Mouse (Mus musculus): Measurements from ENCODE around the gene Snap25. TPM values are rescaled to one million over a fixed set of nuclear protein-coding genes. Genes with fewer than 3 reads are reported as not detected.

The Snap25 gene
- total RNA-seq (2021), result under 1 TPM in 1 of 2 experiments, not detected in 1; 0.31 TPM
- long read RNA-seq, experiment 1, result 0 reads
- long read RNA-seq, experiment 2, result 0 reads

GRCm38 (mm10) chr2:136713299-136713758 lies at the start of gene Snap25:
TSS of gene Snap25 (plus strand) at chr2:136713453.
- intact Hi-C loops (cut with DNase I; ENCODE audit: low total_unique reads), result no loop called here
- no peak for DNase-seq

GRCm38 (mm10) chr2:136666951-136667350 lies 46.3 kb upstream of the Snap25 start:
- intact Hi-C loops (cut with DNase I; ENCODE audit: low total_unique reads), result no loop called here
- DNase-seq, result no peak

- intact Hi-C loops (cut with DNase I; ENCODE audit: low total_unique reads), result no loop called here
- peak; percentile 13 for DNase-seq
Observed at GRCm38 (mm10) chr2:136669183-136669582, 44.1 kb upstream of the Snap25 start.

GRCm38 (mm10) chr2:136669665-136670064 lies 43.6 kb upstream of the Snap25 start:
- DNase-seq, result no peak

GRCm38 (mm10) chr2:136670539-136671271 lies 42.5 kb upstream of the Snap25 start:
- intact Hi-C loops (cut with DNase I; ENCODE audit: low total_unique reads), result no loop called here
- DNase-seq, result peak; percentile 14

More at GRCm38 (mm10) chr2:136669665-136670064, 43.6 kb upstream of the Snap25 start:
- intact Hi-C loops (cut with DNase I; ENCODE audit: low total_unique reads), result no loop called here

- DNase-seq, result no peak
- intact Hi-C loops (cut with DNase I; ENCODE audit: low total_unique reads), result no loop called here
Observed at GRCm38 (mm10) chr2:136674077-136674757, 39.0 kb upstream of the Snap25 start.

DNA sequence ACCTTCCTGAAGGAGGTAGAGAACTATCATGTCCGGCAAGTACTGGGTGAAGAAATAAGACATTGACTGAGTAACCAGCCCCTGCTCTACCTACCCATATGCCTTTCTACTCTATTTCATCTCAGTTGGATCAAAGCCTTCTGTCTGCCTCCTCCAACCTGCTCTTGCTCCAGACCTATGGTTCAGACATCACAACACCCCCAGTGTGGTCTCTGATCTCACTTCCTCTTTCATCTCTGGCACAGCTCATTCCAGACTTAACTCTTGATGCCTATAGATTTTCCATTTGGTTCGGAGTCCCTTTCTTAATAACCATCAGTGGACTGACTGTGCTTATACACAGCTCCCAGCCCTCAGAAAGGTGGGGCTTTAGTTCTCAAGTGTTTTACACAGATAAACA lies 37.1 kb upstream of the Snap25 start:
- no peak for DNase-seq
- intact Hi-C loops (cut with DNase I; ENCODE audit: low total_unique reads), result no loop called here

DNA sequence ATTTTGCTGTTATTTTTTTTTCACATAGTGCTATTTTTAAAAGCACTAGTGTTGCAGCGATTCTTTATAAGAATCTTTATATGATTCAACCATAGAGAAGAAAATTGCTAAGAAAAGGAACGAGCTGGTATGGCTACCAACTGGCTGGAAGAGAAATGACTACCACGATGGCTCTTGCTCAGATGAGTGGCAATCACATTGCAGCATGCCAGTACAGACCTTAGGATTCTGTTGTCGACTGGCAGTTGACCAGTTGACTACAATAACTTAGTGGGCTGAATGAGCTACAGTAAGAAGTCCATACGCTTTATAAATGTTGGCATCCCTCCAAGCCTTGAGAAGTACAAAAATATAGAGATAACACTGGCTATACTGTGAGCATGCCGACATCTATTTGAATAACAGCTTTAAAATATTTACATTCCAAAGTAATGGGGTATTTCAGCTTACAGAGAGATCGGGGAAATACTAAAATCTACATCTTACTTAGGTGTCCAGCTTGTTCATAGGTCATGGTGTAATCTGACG lies 36.3 kb upstream of the Snap25 start:
- no peak for DNase-seq
- intact Hi-C loops (cut with DNase I; ENCODE audit: low total_unique reads), result no loop called here

GRCm38 (mm10) chr2:136678321-136679161 lies 34.7 kb upstream of the Snap25 start:
- DNase-seq, result peak; percentile 83
- intact Hi-C loops (cut with DNase I; ENCODE audit: low total_unique reads), result no loop called here

DNA sequence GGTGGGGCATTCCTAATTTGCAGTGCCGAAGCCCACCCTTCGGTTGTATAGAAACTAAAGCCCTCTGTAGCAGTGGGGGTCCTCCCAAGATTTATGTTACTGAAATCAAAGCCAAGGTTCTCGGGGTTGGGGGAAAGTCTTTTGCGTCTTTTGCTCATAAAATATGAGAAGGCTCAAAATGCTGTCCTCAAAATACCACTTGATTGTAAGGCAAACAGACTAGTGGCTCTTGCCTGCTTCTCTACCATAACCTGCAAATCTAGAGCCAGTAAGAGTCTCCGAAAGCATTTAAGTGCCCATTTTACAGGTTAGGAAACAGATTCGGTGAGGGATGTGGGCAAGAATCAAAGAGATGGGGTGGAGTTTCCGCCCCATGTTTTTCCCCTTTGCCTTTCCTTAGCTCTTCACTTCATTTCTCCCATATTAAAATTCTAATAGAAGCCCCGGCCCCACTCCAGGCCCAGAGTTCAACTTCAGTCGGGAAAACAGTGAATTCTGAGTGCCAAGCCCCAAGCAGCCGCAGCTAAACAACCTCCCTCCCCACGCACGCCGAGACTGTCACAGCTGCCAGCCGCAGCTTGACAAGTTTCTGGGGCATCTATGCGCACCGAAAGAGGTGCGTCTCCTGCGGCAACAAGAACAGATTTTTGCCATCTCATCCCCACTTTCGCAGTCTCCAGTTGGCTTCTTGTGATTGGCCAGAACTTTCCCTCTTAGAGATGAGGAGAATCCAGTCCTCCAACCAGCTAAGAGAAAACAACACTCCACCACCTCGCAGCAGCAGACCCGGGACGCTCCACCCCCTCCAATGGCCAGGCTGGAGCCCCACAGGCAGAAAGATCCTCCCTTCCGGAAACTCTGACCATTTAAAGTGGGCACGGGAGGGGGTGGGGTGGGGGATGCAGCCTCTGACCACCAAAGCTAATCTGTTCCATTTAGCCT lies 33.7 kb upstream of the Snap25 start:
- intact Hi-C loops (cut with DNase I; ENCODE audit: low total_unique reads), result no loop called here
- peak; percentile 79 for DNase-seq

DNA sequence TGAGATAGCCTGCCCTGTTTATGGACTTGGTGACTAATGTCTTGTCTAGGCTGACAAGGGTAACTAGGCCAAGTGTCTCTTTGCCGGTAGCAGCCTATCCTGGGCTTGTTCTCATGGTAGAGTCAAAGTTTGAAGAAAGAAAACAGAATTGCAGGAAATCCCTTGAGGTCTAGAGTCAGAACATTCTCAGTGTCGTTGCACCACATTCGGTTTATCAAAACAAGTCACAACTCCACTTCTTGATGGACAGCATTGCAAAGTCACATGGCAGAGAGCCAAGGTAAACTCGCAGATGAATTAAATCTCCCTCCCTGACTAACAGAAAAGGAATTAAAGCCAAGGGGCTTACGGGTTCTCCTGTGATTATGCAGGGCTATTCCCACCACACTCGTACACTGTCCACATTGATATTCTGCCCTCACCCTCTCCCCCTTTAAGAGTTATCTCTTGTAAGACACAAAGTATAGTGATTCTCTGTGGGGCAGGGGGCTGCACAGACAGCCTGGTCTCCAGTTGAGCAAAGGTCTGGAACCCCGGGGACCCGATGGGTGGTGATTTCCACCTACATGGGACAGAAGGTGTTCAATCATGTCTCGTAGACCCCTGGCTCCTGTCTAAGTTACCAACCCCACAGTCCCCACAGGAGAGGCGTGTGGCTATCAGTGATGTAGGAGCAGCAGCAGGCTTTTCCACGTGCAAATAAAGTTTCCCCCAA lies 30.9 kb upstream of the Snap25 start:
- intact Hi-C loops (cut with DNase I; ENCODE audit: low total_unique reads), result no loop called here
- DNase-seq, result no peak

DNA sequence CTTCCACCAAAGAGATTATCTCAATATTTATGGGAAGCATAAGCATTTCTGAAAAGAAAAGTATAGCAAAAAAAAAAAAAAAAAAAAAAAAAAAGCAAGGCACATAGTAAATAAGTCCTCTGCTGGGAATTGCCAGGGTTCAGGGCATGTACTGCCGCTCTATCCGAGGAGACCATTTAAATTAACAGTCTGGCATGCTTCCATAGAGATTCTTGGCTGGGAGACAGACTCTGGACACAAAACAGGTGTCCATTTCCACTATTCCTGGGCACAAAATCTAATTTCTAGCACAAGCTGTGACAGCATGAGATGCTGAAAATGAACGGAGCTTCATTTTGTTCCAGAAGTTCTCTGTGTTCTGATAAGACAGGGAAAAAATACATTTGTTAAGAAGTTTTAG lies 27.1 kb upstream of the Snap25 start:
- DNase-seq, result no peak
- intact Hi-C loops (cut with DNase I; ENCODE audit: low total_unique reads), result no loop called here

DNA sequence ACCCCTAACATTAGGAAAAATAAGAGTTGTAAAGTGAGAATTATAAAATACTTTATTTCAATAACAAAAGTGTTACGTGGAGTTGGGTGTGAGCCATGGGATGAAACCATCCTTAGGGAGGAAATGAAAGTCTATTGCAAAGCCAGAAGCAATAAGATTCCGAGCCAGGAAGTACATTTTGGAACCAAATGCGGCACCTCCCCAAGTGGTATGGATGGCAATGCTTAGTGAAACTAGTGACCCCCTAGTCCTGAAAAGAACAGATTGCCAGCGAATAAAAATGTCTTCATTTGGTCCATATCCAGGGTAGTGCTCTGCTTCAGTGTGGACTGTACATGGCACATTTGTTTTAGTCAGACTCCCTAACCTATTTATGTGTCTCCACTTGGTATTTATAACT lies 25.9 kb upstream of the Snap25 start:
- intact Hi-C loops (cut with DNase I; ENCODE audit: low total_unique reads), result no loop called here
- no peak for DNase-seq

DNA sequence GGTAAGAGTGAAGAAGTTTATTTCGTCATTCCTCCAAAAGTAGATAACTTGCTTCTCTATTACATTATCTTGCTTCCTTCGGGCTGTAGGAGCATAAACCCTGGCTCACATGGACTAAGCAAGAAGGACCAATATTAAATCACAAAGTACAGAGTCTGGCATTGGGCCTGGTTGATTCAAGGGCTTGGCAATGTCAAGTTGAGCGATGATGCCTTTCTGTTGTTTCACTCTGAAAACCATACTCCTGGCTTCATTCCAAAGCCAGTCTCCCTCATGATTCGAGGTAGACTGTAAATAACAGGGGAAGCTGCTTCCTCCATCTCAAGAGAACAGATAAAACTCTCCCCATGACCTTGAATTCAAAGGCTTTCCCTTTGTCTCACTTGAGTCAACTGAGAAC lies 23.8 kb upstream of the Snap25 start:
- DNase-seq, result no peak
- intact Hi-C loops (cut with DNase I; ENCODE audit: low total_unique reads), result no loop called here

GRCm38 (mm10) chr2:136691681-136692080 lies 21.6 kb upstream of the Snap25 start:
- intact Hi-C loops (cut with DNase I; ENCODE audit: low total_unique reads), result no loop called here
- DNase-seq, result no peak

- intact Hi-C loops (cut with DNase I; ENCODE audit: low total_unique reads), result no loop called here
- DNase-seq, result no peak
Observed at GRCm38 (mm10) chr2:136699429-136700227, 13.6 kb upstream of the Snap25 start.

DNA sequence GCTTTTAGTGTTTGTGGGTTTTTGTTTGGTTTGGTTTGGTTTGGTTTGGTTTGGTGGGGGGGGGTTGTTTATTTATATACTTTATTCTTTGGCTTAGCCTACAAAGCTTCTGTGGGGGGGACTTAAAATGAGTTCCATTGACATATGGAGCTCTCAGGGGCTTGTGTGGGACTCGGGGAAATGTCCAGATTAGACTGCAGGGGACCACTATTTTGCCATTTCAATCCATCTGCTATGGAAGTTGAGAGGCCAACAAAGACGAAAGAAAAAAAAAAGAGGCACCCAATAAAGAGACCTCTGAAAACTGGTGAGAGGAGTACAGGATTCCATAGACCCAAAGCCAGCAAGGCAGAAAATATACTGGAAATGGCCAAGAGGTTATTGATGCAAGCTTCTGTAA lies 9.9 kb upstream of the Snap25 start:
- DNase-seq, result no peak
- intact Hi-C loops (cut with DNase I; ENCODE audit: low total_unique reads), result no loop called here
